Mouse (Mus musculus): ENCODE measurements around the gene Zfp655. TPM values are rescaled to one million over a fixed set of nuclear protein-coding genes. Genes with fewer than 3 reads are reported as not detected.
"Not testable (repeated sequence)": the region's sequence is repeated elsewhere in the genome, so short reads cannot be mapped to it uniquely, and the experiment has no call there.

The Zfp655 gene
- total RNA-seq, 1 experiment from 2014 or later, result 35.4 TPM

DNA sequence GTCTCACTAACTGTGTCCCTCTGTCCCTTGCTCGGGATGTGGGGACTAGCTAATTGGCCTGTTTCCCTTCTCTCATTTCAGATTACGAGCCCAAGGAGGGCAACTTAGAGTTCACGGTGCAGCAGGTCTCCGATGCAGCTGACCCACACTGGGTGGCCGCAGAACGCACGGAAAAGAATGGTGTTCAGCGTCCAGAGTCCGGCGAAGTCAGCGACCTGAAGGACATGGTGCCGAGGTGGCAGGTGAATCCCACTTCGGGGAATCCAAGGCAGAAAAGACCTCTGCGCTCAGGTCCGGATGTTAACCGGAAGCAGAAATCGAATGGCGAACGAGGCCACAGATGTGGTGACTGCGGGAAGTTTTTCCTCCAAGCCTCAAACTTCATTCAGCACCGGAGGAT lies 13.3 kb upstream of the Zfp655 start:
- no peak for ATAC-seq (ENCODE audit: extremely low read depth, insufficient number of reproducible peaks, low FRiP score, poor library complexity, severe bottlenecking)

DNA sequence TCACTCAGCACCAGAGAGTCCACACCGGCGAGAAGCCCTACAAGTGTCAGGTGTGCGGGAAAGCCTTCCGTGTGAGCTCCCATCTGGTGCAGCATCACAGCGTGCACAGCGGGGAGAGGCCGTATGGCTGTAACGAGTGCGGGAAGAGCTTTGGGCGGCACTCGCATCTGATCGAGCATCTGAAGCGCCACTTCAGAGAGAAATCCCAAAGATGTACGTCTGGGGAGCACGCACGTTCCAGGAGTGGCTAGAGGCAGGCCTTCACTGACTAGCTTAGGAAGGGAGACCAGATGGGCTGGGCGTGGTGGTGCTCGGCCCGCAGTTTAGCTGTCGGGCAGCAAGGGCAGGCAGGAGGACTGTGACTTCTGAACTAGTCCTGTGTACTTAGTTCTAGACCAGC lies 12.8 kb upstream of the Zfp655 start:
- ATAC-seq (ENCODE audit: extremely low read depth, insufficient number of reproducible peaks, low FRiP score, poor library complexity, severe bottlenecking), result no peak

DNA sequence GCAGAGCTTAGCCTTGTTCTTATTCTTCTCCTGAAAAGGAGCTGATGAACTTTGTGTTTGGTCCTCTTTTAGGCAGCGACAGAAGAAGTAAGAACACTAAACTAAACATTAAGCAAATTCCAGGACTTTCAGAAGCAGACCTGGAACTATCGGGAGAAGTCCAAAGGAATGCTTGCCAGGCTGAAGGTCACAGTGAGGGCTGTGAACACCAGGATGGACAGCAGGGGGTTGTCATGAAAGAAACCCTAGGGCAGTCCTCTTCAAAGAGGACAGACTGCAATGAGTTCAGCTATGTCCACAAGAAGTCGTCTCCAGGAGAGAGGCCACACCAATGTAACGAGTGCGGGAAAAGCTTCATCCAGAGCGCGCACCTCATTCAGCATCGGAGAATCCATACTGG lies 11.5 kb upstream of the Zfp655 start:
- ATAC-seq (ENCODE audit: extremely low read depth, insufficient number of reproducible peaks, low FRiP score, poor library complexity, severe bottlenecking), result no peak

DNA sequence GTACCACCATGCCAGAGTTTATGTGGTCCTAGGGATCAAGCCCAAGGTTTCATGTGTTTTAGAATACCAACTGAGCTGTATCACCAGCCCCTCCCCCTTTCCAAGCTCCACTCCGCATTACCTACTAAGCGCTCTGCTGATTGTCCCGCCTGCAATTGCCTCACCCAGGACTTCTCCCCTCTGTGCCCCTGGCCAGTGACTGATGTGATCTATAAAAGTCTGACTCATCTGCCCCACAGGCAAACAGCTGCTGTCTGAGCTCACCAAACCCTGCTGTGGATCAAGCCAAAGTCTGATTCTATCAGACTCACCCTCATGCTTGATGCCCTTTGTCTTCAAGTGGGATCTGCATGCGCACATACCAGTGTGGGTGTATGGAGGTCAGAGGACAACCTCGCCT lies 8.7 kb upstream of the Zfp655 start:
- ATAC-seq (ENCODE audit: extremely low read depth, insufficient number of reproducible peaks, low FRiP score, poor library complexity, severe bottlenecking), result no peak

DNA sequence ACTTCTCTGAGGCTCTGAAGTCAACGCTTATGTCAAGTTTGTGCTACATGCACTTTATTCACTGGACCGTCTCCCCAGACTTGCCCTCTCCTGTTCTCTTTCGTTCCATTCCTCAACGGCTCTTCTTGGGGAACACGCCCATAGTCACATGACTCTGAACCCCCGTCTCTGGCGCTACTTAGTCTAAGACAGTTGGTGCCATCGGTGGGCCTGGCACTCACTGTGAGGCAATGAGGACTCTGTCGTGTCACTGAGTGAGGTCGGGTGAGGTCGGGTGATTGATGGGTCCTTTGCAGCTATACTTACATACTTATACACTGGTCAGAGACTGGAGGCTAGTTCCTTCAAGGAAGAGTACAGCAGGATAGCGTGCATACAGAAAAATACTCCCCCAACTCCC lies 8.1 kb upstream of the Zfp655 start:
- no peak for ATAC-seq (ENCODE audit: extremely low read depth, insufficient number of reproducible peaks, low FRiP score, poor library complexity, severe bottlenecking)

- no peak for ATAC-seq (ENCODE audit: extremely low read depth, insufficient number of reproducible peaks, low FRiP score, poor library complexity, severe bottlenecking)
These were observed 5.1 kb upstream of the Zfp655 start for GRCm38 (mm10) chr5:145226453-145226852.

DNA sequence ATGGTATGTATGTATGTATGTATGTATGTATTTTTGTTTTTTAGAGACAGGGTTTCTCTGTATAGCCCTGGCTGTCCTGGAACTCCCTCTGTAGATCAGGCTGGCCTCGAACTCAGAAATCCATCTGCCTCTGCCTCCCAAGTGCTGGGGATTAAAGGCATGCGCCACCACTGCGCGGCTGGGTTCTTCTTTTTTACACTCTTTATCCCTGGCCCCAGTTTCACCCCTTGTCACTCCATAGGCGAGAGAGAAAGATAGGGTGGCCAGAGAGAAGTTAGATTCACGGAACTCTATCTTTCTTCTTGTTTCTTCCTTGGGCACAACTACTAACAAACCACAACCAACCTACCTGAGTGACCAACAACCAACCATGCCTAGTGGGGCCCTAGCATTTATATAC lies 2.2 kb upstream of the Zfp655 start:
- not testable (repeated sequence) for ATAC-seq (ENCODE audit: extremely low read depth, insufficient number of reproducible peaks, low FRiP score, poor library complexity, severe bottlenecking)

DNA sequence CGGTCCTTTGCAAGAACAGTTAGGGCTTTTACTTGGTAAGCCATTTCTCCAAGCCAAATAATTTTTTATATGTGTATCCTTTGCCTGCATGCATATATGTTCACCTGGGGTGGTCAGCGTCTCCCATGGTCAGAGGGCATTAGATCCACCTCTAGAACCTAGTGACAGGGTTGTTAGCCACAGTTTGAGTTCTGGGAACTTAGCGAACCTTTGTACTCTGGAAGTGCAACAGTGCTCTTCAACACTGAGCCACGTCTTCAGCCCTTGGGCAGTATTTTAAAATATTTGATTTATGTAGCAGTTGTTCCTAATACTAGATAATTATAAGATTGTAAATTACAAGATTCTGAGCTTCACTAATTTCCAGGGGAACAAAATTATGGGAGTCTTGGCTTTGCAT lies 874 bp upstream of the Zfp655 start:
- ATAC-seq (ENCODE audit: extremely low read depth, insufficient number of reproducible peaks, low FRiP score, poor library complexity, severe bottlenecking), result no peak

GRCm38 (mm10) chr5:145231893-145232411 lies 437 bp downstream of the Zfp655 start:
- ATAC-seq (ENCODE audit: extremely low read depth, insufficient number of reproducible peaks, low FRiP score, poor library complexity, severe bottlenecking), result no peak

GRCm38 (mm10) chr5:145234636-145235035 lies 3.1 kb downstream of the Zfp655 start:
- ATAC-seq (ENCODE audit: extremely low read depth, insufficient number of reproducible peaks, low FRiP score, poor library complexity, severe bottlenecking), result no peak; the same call in 1 of the 2 replicates

- ATAC-seq (ENCODE audit: extremely low read depth, insufficient number of reproducible peaks, low FRiP score, poor library complexity, severe bottlenecking), result no peak
These were observed 18.0 kb downstream of the Zfp655 start for GRCm38 (mm10) chr5:145249520-145249919.

DNA sequence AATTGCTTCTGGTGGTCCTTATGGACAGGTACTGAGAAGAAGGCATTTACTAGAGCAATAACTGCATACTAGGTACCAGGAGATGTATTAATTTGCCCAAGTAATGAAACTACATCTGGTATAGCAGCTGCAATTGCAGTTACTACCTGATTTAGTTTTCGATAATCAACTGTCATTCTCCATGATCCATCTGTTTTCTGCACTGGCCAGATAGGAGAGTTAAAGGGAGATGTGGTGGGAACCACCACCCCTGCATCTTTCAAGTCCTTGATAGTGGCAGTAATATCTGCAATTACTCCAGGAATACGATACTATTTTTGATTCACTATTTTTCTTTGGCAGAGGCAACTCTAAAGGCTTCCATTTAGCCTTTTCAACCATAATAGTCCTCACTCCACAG lies 42.1 kb downstream of the Zfp655 start:
- ATAC-seq (ENCODE audit: extremely low read depth, insufficient number of reproducible peaks, low FRiP score, poor library complexity, severe bottlenecking), result not testable (repeated sequence)

- no peak for ATAC-seq (ENCODE audit: extremely low read depth, insufficient number of reproducible peaks, low FRiP score, poor library complexity, severe bottlenecking)
These were observed 48.4 kb downstream of the Zfp655 start for GRCm38 (mm10) chr5:145279948-145280347.

GRCm38 (mm10) chr5:145280371-145281143 lies 49.0 kb downstream of the Zfp655 start, which contains the start of gene Zscan25:
Gene Zscan25, plus strand, starts transcription at chr5:145280500.
- ATAC-seq (ENCODE audit: extremely low read depth, insufficient number of reproducible peaks, low FRiP score, poor library complexity, severe bottlenecking), result peak; percentile 97

- ATAC-seq (ENCODE audit: extremely low read depth, insufficient number of reproducible peaks, low FRiP score, poor library complexity, severe bottlenecking), result no peak
These were observed 56.9 kb downstream of the Zfp655 start for GRCm38 (mm10) chr5:145288382-145288781.

DNA sequence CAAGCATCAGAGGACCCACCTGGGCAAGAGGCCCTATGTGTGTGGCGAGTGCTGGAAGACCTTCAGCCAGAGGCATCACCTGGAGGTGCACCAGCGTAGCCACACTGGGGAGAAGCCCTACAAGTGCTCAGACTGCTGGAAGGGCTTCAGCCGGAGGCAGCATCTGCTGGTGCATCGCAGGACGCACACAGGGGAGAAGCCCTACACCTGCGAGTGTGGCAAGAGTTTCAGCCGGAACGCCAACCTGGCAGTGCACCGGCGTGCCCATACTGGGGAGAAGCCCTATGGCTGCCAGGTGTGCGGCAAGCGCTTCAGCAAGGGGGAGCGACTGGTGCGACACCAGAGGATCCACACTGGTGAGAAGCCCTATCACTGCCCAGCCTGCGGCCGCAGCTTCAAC lies 59.2 kb downstream of the Zfp655 start:
- ATAC-seq (ENCODE audit: extremely low read depth, insufficient number of reproducible peaks, low FRiP score, poor library complexity, severe bottlenecking), result no peak

- no peak for ATAC-seq (ENCODE audit: extremely low read depth, insufficient number of reproducible peaks, low FRiP score, poor library complexity, severe bottlenecking)
These were observed 60.9 kb downstream of the Zfp655 start for GRCm38 (mm10) chr5:145292398-145292797.
